Mouse (Mus musculus) MEL (cell line): ENCODE results near the gene Bcl3. TPM values are rescaled to one million over a fixed set of nuclear protein-coding genes. Genes with fewer than 3 reads are reported as not detected.

ENCODE experiments used
- DNase-seq: peaks from one replicate; pipeline ENCODE4 v3.0.0; 2011; ENCODE audit warnings: low read depth, low spot score
- H3K27ac ChIP-seq: 2 replicates; pipeline ENCODE4 v1.5.1; 2012; ENCODE audit warnings: low read depth, mild to moderate bottlenecking, control low read depth, low read length, moderate library complexity; ENCODE audit not compliant: control insufficient read depth
- H3K27me3 ChIP-seq, 2 experiments: fragments of 150-350 bp in 1 of 2; sonication (generic) in 1 of 2; 2 replicates each; pipeline ENCODE4 v1.6.1; 2012; ENCODE audit warnings: low read length in 2 of 2, mild to moderate bottlenecking in 2 of 2, improper control_type of control experiment in 1 of 2, moderate library complexity in 1 of 2; ENCODE audit not compliant: insufficient read depth in 2 of 2, control insufficient read depth in 1 of 2
- H3K36me3 ChIP-seq, 2 experiments: 2 replicates each; pipeline ENCODE4 v1.6.1; 2012 to 2014; ENCODE audit warnings: low read length in 2 of 2, improper control_type of control experiment in 1 of 2, inconsistent platforms in 1 of 2, mild to moderate bottlenecking in 1 of 2; ENCODE audit not compliant: insufficient read depth in 2 of 2, control insufficient read depth in 1 of 2
- H3K4me1 ChIP-seq, 2 experiments: fragments of 150-350 bp in 1 of 2; sonication (generic) in 1 of 2; 2 replicates each; pipeline ENCODE4 v1.6.1; 2012; ENCODE audit warnings: low read length in 2 of 2, improper control_type of control experiment in 1 of 2, mild to moderate bottlenecking in 1 of 2; ENCODE audit not compliant: insufficient read depth in 2 of 2, control insufficient read depth in 1 of 2
- H3K4me3 ChIP-seq, 2 experiments: fragments of 150-350 bp in 1 of 2; sonication (generic) in 1 of 2; 2 replicates each; pipeline ENCODE4 v1.5.1; 2012; ENCODE audit warnings: low read depth in 2 of 2, low read length in 2 of 2, mild to moderate bottlenecking in 2 of 2, moderate library complexity in 2 of 2, control low read depth in 1 of 2, improper control_type of control experiment in 1 of 2; ENCODE audit not compliant: control insufficient read depth in 1 of 2, insufficient read depth in 1 of 2
- H3K79me2 ChIP-seq: 2 replicates; pipeline ENCODE4 v1.6.1; 2012; ENCODE audit warnings: mild to moderate bottlenecking, low read length, moderate library complexity; ENCODE audit not compliant: control insufficient read depth, poor library complexity, insufficient read depth
- H3K9ac ChIP-seq: 2 replicates; pipeline ENCODE4 v1.6.1; 2012; ENCODE audit warnings: low read depth, mild to moderate bottlenecking, control low read depth, low read length, moderate library complexity; ENCODE audit not compliant: control insufficient read depth, poor library complexity, severe bottlenecking
- H3K9me3 ChIP-seq: fragments of 150-350 bp; sonication (generic); replicated peaks from 2 replicates; pipeline ENCODE4 v1.6.1; 2012; ENCODE audit warnings: mild to moderate bottlenecking, low read length, improper control_type of control experiment, moderate library complexity; ENCODE audit not compliant: insufficient read depth
- BHLHE40 ChIP-seq: IDR thresholded peaks from 2 replicates; pipeline ENCODE4 v1.6.1; 2012; ENCODE audit warnings: low read depth, mild to moderate bottlenecking, inconsistent platforms, low read length, improper control_type of control experiment, borderline replicate concordance
- CHD1 ChIP-seq: IDR thresholded peaks from 2 replicates; pipeline ENCODE4 v1.6.1; 2012; ENCODE audit warnings: low read depth, mild to moderate bottlenecking, inconsistent platforms, low read length, improper control_type of control experiment
- CTCF ChIP-seq, 3 experiments: IDR thresholded peaks in 2 of 3; conservative IDR thresholded peaks in 1 of 3; 2 replicates each; pipeline ENCODE4 v1.5.1; 2011 to 2012; ENCODE audit warnings: low read length in 3 of 3, low read depth in 2 of 3, mild to moderate bottlenecking in 2 of 3, improper control_type of control experiment in 1 of 3, inconsistent platforms in 1 of 3, mixed read lengths in 1 of 3, moderate library complexity in 1 of 3; ENCODE audit not compliant: control insufficient read depth in 1 of 3, insufficient read depth in 1 of 3, poor library complexity in 1 of 3, severe bottlenecking in 1 of 3
- E2F4 ChIP-seq: IDR thresholded peaks from 2 replicates; pipeline ENCODE4 v1.6.1; 2011; ENCODE audit warnings: low read depth, low read length, improper control_type of control experiment, borderline replicate concordance
- EP300 ChIP-seq, 2 experiments: IDR thresholded peaks; 2 replicates each; pipeline ENCODE4 v1.6.1; 2011; ENCODE audit warnings: improper control_type of control experiment in 2 of 2, low read length in 2 of 2, low read depth in 1 of 2, mild to moderate bottlenecking in 1 of 2
- ETS1 ChIP-seq: IDR thresholded peaks from 2 replicates; pipeline ENCODE4 v1.6.1; 2012; ENCODE audit warnings: low read depth, mild to moderate bottlenecking, inconsistent platforms, low read length, improper control_type of control experiment, moderate library complexity
- GABPA ChIP-seq: IDR thresholded peaks from 2 replicates; pipeline ENCODE4 v1.6.1; 2012; ENCODE audit warnings: low read depth, mild to moderate bottlenecking, inconsistent platforms, low read length, improper control_type of control experiment, moderate library complexity
- GATA1 ChIP-seq: IDR thresholded peaks from 2 replicates; pipeline ENCODE4 v1.6.1; 2011; ENCODE audit warnings: low read depth, low read length, improper control_type of control experiment
- JUND ChIP-seq: IDR thresholded peaks from 2 replicates; pipeline ENCODE4 v1.6.1; 2011; ENCODE audit warnings: low read depth, mild to moderate bottlenecking, improper control_type of control experiment, low read length
- KAT2A ChIP-seq: conservative IDR thresholded peaks from 2 replicates; pipeline ENCODE4 v1.6.1; 2012; ENCODE audit warnings: low read depth, low read length, improper control_type of control experiment, inconsistent platforms
- MAX ChIP-seq: IDR thresholded peaks from 2 replicates; pipeline ENCODE4 v1.6.1; 2011; ENCODE audit warnings: low read length, improper control_type of control experiment
- MAZ ChIP-seq: IDR thresholded peaks from 2 replicates; pipeline ENCODE4 v1.6.1; 2012; ENCODE audit warnings: low read depth, mild to moderate bottlenecking, inconsistent platforms, low read length, improper control_type of control experiment
- MXI1 ChIP-seq: IDR thresholded peaks from 2 replicates; pipeline ENCODE4 v1.6.1; 2011; ENCODE audit warnings: mild to moderate bottlenecking, low read depth, low read length, improper control_type of control experiment
- MYC ChIP-seq: IDR thresholded peaks from 2 replicates; pipeline ENCODE4 v1.6.1; 2011; ENCODE audit warnings: low read depth, mild to moderate bottlenecking, low read length, improper control_type of control experiment, moderate library complexity
- NELFE ChIP-seq: IDR thresholded peaks from 2 replicates; pipeline ENCODE4 v1.6.1; 2011; ENCODE audit warnings: low read depth, low read length, improper control_type of control experiment
- POLR2AphosphoS5 ChIP-seq: IDR thresholded peaks from 2 replicates; pipeline ENCODE4 v1.6.1; 2012; ENCODE audit warnings: low read depth, borderline replicate concordance, mild to moderate bottlenecking, inconsistent platforms, low read length, moderate library complexity, mixed read lengths
- RAD21 ChIP-seq: IDR thresholded peaks from 2 replicates; pipeline ENCODE4 v1.6.1; 2011; ENCODE audit warnings: mild to moderate bottlenecking, low read depth, low read length, improper control_type of control experiment
- RCOR1 ChIP-seq: IDR thresholded peaks from 2 replicates; pipeline ENCODE4 v1.6.1; 2012; ENCODE audit warnings: low read depth, mild to moderate bottlenecking, inconsistent platforms, low read length, improper control_type of control experiment
- TCF12 ChIP-seq: IDR thresholded peaks from 2 replicates; pipeline ENCODE4 v1.6.1; 2014; ENCODE audit warnings: low read depth, mild to moderate bottlenecking, inconsistent platforms, low read length, improper control_type of control experiment, moderate library complexity
- ZMIZ1 ChIP-seq: IDR thresholded peaks from 2 replicates; pipeline ENCODE4 v1.6.1; 2012; ENCODE audit warnings: low read depth, mild to moderate bottlenecking, inconsistent platforms, low read length, improper control_type of control experiment, moderate library complexity
- polyA plus RNA-seq, 2 experiments: library from polyadenylated mRNA; stranded (reverse) in 1 of 2; unstranded in 1 of 2; fragments of >175 nt in 1 of 2; fragments of >200 nt in 1 of 2; gene quantifications; 2 replicates each; pipeline versions ENCODE4 v1.2.1 to v1.2.4; 2012; ENCODE audit warnings: low replicate concordance in 2 of 2, low read depth in 1 of 2; ENCODE audit not compliant: insufficient read length in 2 of 2, insufficient read depth in 1 of 2, missing spikeins in 1 of 2
- total RNA-seq: library from RNA; depleted of rRNA; stranded (reverse); fragments of 300-350 nt; gene quantifications from 2 replicates; pipeline ENCODE4 v1.2.3, GENCODE M21; 2012

Gene Bcl3
- total and polyA plus RNA-seq, 3 experiments = 2.7 to 6.7 TPM; not detected in 1

DNA sequence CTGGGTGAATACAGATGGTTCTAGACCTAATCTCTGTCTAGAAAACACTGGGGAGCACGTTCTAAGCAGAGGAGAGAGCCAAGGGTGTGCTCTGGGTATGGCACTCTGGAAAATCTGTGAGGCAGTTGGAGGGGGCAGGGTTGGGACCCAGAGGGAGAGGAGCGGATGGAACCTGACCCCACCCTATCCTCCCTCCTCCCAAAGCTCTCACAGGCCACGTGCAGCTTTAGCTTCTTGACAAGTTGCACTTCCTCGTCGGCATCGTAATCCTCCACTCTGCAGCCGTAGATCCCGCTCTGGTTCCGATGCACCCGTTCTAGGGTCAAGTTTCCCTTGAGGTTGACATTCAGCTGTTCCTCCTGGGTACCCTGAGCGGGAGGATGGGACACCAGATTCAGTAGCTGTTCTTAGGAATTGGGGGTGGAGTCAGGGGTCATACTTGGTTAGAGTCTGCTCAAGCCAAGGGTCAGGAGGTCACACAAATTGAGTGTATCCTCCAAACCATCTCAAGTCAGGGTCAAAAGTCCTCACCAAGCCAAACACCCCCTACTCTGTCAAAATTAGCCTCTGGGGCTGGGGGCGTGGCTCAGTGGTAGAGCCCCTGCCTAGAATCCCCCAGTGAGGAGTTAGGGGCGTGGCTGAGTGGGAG is 58.6 kb downstream of the Bcl3 start:
- no peak overlapping the region for H3K27ac ChIP-seq
- H3K79me2 ChIP-seq = no peaks in the 10 kb centered on the region
- no peaks in the 10 kb centered on the region for H3K27me3 ChIP-seq
- no peak for DNase-seq
- no peaks in the 10 kb centered on the region for H3K36me3 ChIP-seq
- H3K9me3 ChIP-seq = no peaks in the 10 kb centered on the region
- no peak overlapping the region for H3K4me3 ChIP-seq
- TF ChIP-seq RCOR1 (no peak), ZMIZ1 (no peak), CTCF (IDR thresholded peaks at IDR 0.05 in 2 of 3, conservative IDR thresholded peaks at IDR 0.05 in 1 of 3; ENCODE audit: control insufficient read depth in 1 of 3, insufficient read depth in 1 of 3, low read depth in 2 of 3, low read length in 3 of 3, poor library complexity in 1 of 3, severe bottlenecking in 1 of 3) (no peak), MAZ (no peak), POLR2AphosphoS5 (no peak), EP300 (IDR thresholded peaks at IDR 0.05; ENCODE audit: low read depth in 1 of 2, low read length in 2 of 2) (no peak), NELFE (no peak), MYC (no peak), ETS1 (no peak), GABPA (no peak), MAX (no peak)
- H3K4me1 ChIP-seq = no peaks in the 10 kb centered on the region; a peak in 1 of 4 replicates
- H3K9ac ChIP-seq = no peak overlapping the region

GRCm38 (mm10) chr7:19762283-19762682 is 60.3 kb downstream of the Bcl3 start:
- Histone ChIP-seq H3K36me3 (no peaks in the 10 kb centered on the region), H3K27me3 (no peaks in the 10 kb centered on the region), H3K9ac (no peak overlapping the region), H3K27ac (no peak overlapping the region), H3K4me3 (no peak overlapping the region), H3K79me2 (no peaks in the 10 kb centered on the region), H3K4me1 (no peaks in the 10 kb centered on the region; a peak in 1 of 4 replicates), H3K9me3 (no peaks in the 10 kb centered on the region)
- no peak for TF ChIP-seq GATA1
- TF ChIP-seq JUND = no peak
- no peak for TF ChIP-seq BHLHE40
- no peak for TF ChIP-seq MXI1
- no peak for TF ChIP-seq CHD1
- TF ChIP-seq TCF12 = no peak
- no peak for TF ChIP-seq ZMIZ1
- TF ChIP-seq KAT2A = no peak
- no peak for TF ChIP-seq GABPA
- no peak for TF ChIP-seq RAD21
- TF ChIP-seq E2F4 = no peak
- no peak for DNase-seq
